Mouse (Mus musculus) intestine, embryonic 15.5 days (tissue): ENCODE data around the gene Ddrgk1. TPM values are rescaled to one million over a fixed set of nuclear protein-coding genes. Genes with fewer than 3 reads are reported as not detected.

Experiments used
- ATAC-seq: fragments of 200-750 bp; cut with Nextera tagmentation; 2 replicates; pipeline ENCODE4 v1.8.0; 2017; ENCODE audit warnings: moderate TSS enrichment, moderate library complexity
- H3K27ac ChIP-seq: fragments of 300-500 bp; sonication (generic); 2 replicates; pipeline ENCODE4 v1.5.1; 2015; ENCODE audit warnings: mild to moderate bottlenecking, inconsistent platforms
- H3K27me3 ChIP-seq: fragments of 300-500 bp; sonication (generic); replicated peaks from 2 replicates; pipeline ENCODE4 v1.6.1; 2015; ENCODE audit warnings: inconsistent platforms
- H3K36me3 ChIP-seq: fragments of 300-500 bp; sonication (generic); 2 replicates; pipeline ENCODE4 v1.6.1; 2015; ENCODE audit warnings: inconsistent platforms
- H3K4me1 ChIP-seq: fragments of 300-500 bp; sonication (generic); replicated peaks from 2 replicates; pipeline ENCODE4 v1.6.1; 2015; ENCODE audit warnings: inconsistent platforms
- H3K4me2 ChIP-seq: fragments of 300-500 bp; sonication (generic); replicated peaks from 2 replicates; pipeline ENCODE4 v1.6.1; 2015; ENCODE audit warnings: mild to moderate bottlenecking, inconsistent platforms
- H3K4me3 ChIP-seq: fragments of 300-500 bp; sonication (generic); replicated peaks from 2 replicates; pipeline ENCODE4 v1.5.1; 2015; ENCODE audit warnings: inconsistent platforms
- H3K9ac ChIP-seq: fragments of 300-500 bp; sonication (generic); 2 replicates; pipeline ENCODE4 v1.6.1; 2015; ENCODE audit warnings: inconsistent platforms
- H3K9me3 ChIP-seq: fragments of 300-500 bp; sonication (generic); 2 replicates; pipeline ENCODE4 v1.6.1; 2016; ENCODE audit warnings: inconsistent platforms
- WGBS: fragments of 180-500 bp; shearing (Covaris S2); methylation state at CpG from one replicate; pipeline ENCODE4 v1.1.7; 2015; 5-methylcytosine and 5-hydroxymethylcytosine counted together
- polyA plus RNA-seq: library from polyadenylated mRNA; unstranded; fragments of >200 nt; fragmentation: Nextera tagmentation; extraction: Ambion mirVana; gene quantifications from 2 replicates; pipeline ENCODE4 v1.2.1, GENCODE M21; 2015

Ddrgk1 gene
- 74.5 and 78.2 TPM in 2 replicates for polyA plus RNA-seq

DNA sequence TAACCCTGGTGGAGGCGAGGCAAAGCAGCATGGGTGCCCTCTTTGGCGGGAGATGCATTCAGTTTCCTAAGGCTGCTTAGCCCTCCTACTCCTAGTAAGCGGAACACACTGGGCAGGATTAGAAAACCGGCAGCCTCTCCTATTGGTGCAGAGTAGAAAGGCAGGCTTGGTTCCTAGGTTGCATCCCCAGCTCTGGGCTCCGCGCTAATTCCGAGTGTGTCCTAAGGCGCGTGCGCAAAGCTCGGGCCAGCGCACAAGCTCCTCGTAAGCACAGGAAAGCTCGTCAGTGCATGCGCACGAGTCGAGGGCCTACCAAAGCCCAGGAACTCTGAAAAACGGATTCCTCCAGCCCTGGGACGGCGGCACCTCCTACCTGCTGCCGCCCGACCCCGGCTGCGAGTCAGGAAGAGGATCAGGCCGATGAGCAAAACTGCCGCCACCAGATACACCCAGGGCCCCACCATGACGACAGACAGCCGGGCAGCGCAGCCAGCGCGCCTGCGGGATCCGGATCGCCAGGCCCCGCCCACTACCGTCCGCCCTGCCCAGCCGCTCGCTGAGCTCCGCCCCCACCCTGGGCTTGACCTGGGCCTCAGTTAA is at the start of gene Ddrgk1:
Ddrgk1 (minus strand) TSS at position 558 of the 600 bp plus-strand sequence.
- H3K27me3 ChIP-seq = no peaks in the 10 kb centered on the region
- H3K9ac ChIP-seq = peak within 1 kb of the TSS; percentile 85
- peak within 1 kb of the TSS; percentile 99 for H3K27ac ChIP-seq
- H3K4me1 ChIP-seq = peaks cover 20% of the 10 kb centered on the region
- peak; percentile 98 for ATAC-seq
- H3K36me3 ChIP-seq = 0 out of 2 replicates have a peak, but pooled peaks cover 4% of the 10 kb centered on the region
- peak within 1 kb of the TSS; percentile 88 for H3K4me2 ChIP-seq
- no peaks in the 10 kb centered on the region for H3K9me3 ChIP-seq
- 0% methylated on average over 40 of the region's 40 CpGs for WGBS
- H3K4me3 ChIP-seq = peak within 1 kb of the TSS; percentile 57

DNA sequence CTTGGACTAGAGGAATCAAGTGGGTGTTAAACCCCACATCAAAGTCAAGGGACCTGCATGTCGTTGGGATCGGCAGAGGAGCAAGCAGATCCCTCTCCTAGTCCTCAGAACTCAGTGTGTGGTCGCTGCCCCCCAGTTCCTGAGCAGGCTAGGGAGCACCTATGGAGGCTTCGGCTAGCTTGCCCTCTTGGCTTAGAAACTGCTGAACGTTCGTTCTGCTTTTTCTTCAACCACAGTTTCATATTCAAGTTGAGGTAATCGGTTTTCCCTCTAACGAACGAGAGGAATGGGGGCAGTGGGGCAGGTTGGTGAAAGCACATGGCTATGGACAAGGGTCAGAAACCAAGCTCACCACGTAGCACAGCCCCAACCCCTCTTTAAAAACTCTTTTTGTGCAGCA is 42.6 kb upstream of the Ddrgk1 start:
- WGBS = 57% methylated on average over 10 of the region's 10 CpGs
- Histone ChIP-seq H3K9ac (no peak overlapping the region), H3K27me3 (no peaks in the 10 kb centered on the region), H3K4me3 (no peak overlapping the region), H3K4me2 (no peak overlapping the region), H3K4me1 (no peaks in the 10 kb centered on the region), H3K27ac (no peak overlapping the region), H3K36me3 (0 out of 2 replicates have a peak, but pooled peaks cover 11% of the 10 kb centered on the region), H3K9me3 (no peaks in the 10 kb centered on the region)
- ATAC-seq = no peak

DNA sequence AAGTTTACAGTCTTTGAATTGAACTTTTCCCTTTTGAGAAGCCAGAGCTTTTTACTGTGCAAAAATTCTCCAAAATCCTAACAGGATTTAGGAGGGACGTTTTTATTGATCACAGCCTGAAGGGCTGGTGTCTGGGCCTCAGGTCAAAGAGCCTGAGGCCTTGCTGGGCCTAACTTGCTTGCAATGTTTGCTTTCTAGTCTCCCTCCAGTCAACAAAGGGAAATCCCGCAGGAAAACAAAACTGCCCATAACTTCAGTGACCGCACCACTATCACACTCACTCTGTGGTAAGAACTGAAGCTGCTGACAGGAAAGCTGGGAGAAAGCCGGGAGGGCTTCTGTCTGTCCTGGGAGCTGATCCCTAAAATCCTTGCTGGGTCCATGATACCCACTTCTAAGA is 42.1 kb upstream of the Ddrgk1 start:
- no peak overlapping the region for H3K27ac ChIP-seq
- WGBS = 60% methylated on average over 4 of the region's 4 CpGs
- H3K9ac ChIP-seq = no peak overlapping the region
- no peaks in the 10 kb centered on the region for H3K4me1 ChIP-seq
- H3K36me3 ChIP-seq = 0 out of 2 replicates have a peak, but pooled peaks cover 11% of the 10 kb centered on the region
- no peaks in the 10 kb centered on the region for H3K27me3 ChIP-seq
- no peak for ATAC-seq
- H3K4me2 ChIP-seq = no peak overlapping the region
- H3K4me3 ChIP-seq = no peak overlapping the region
- H3K9me3 ChIP-seq = no peaks in the 10 kb centered on the region

DNA sequence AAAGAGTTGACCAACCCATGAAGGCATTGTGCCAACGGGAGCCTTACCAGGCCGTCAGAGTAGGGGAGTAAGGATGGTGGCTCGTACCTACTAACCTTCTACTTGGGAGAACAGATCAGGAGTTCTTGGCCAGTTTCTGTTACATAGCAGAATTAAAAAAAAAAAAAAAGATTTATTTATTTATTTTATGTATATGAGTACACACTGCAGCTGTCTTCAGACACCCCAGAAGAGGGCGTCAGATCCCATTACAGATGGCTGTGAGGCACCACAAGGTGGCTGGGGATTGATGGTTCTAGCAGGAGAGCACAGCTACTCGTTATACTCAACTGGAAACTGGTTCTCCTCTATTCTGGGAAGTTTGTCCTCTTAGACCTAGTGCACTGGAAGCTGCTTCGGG is 40.7 kb upstream of the Ddrgk1 start:
- Histone ChIP-seq H3K4me1 (no peaks in the 10 kb centered on the region), H3K9ac (no peak overlapping the region), H3K27ac (no peak overlapping the region), H3K9me3 (no peaks in the 10 kb centered on the region), H3K4me3 (no peak overlapping the region), H3K36me3 (0 out of 2 replicates have a peak, but pooled peaks cover 4% of the 10 kb centered on the region), H3K27me3 (peaks cover under 1% of the 10 kb centered on the region), H3K4me2 (no peak overlapping the region)
- no peak for ATAC-seq
- WGBS = 71% methylated on average over 6 of the region's 6 CpGs

- no peaks in the 10 kb centered on the region for H3K9me3 ChIP-seq
- H3K36me3 ChIP-seq = 0 out of 2 replicates have a peak, but pooled peaks cover 4% of the 10 kb centered on the region
- H3K9ac ChIP-seq = no peak overlapping the region
- H3K27ac ChIP-seq = 0 out of 2 replicates have a peak overlapping the region, but pooled peaks have one; percentile 27
- peaks cover 5% of the 10 kb centered on the region for H3K27me3 ChIP-seq
- H3K4me3 ChIP-seq = no peak overlapping the region
- no peaks in the 10 kb centered on the region for H3K4me1 ChIP-seq
- WGBS = 57% methylated on average over 9 of the region's 9 CpGs
- no peak overlapping the region for H3K4me2 ChIP-seq
- no peak for ATAC-seq
Observed at GRCm38 (mm10) chr2:130704040-130705001, 39.9 kb upstream of the Ddrgk1 start.

- 3% methylated on average over 14 of the region's 14 CpGs for WGBS
- Histone ChIP-seq H3K9ac (peak overlapping the region; percentile 62), H3K27ac (no peak overlapping the region), H3K36me3 (no peaks in the 10 kb centered on the region), H3K9me3 (no peaks in the 10 kb centered on the region), H3K4me2 (peak overlapping the region; percentile 100), H3K4me1 (peaks cover 12% of the 10 kb centered on the region), H3K4me3 (peak overlapping the region; percentile 56), H3K27me3 (peaks cover 40% of the 10 kb centered on the region)
- peak; percentile 32; the same call in 1 of the 2 replicates for ATAC-seq
Observed at GRCm38 (mm10) chr2:130697821-130698266, 33.4 kb upstream of the Ddrgk1 start.

DNA sequence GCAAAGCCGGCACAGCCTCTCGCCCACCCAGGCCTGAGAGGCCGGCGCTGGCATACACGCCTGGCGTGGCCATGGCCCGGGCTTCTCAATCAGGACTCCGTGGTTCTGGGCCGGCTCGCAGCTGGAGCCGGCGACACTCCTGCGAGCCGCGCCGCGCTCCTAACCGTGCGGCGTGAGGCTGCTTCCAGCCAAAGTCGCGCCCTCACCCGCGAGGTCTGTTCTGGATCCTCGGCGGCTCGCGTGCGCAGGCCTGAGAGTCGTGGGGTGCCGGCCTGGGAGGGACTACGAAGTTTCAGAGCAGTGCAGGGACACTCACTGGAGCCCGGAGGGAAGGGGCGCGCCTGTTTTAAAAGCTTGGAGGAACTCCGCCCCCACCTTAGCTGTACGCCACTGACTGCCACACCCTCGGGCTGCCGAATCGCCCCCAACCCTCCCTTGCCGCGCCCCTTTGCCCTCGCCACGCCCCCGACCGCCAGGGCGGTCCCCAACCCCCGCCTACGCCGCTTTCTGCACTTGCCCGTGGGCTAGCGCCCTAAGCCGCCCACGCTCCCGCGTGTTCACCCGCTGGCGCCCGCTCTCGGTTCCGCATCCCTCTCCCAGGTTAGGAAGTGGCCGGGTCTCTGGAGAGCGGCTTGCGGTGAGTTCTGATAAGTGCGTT is 32.8 kb upstream of the Ddrgk1 start, which contains the start of gene Slc4a11:
Slc4a11 (minus strand) TSS at position 367 of the 658 bp plus-strand sequence.
- H3K4me3 ChIP-seq = peak within 1 kb of the TSS; percentile 56
- under 1% methylated on average over 63 of the region's 65 CpGs for WGBS
- peak within 1 kb of the TSS; percentile 100 for H3K4me2 ChIP-seq
- no peak within 1 kb of the TSS for H3K27ac ChIP-seq
- H3K9me3 ChIP-seq = no peaks in the 10 kb centered on the region
- H3K27me3 ChIP-seq = peaks cover 40% of the 10 kb centered on the region
- no peaks in the 10 kb centered on the region for H3K36me3 ChIP-seq
- peak; percentile 85 for ATAC-seq
- H3K4me1 ChIP-seq = peaks cover 12% of the 10 kb centered on the region
- peak within 1 kb of the TSS; percentile 62 for H3K9ac ChIP-seq

GRCm38 (mm10) chr2:130696700-130697152 is 32.3 kb upstream of the Ddrgk1 start:
- WGBS = under 1% methylated on average over 31 of the region's 31 CpGs
- H3K9me3 ChIP-seq = no peaks in the 10 kb centered on the region
- ATAC-seq = peak; percentile 48
- no peak overlapping the region for H3K27ac ChIP-seq
- H3K4me1 ChIP-seq = peaks cover 12% of the 10 kb centered on the region
- H3K27me3 ChIP-seq = peaks cover 40% of the 10 kb centered on the region
- H3K36me3 ChIP-seq = no peaks in the 10 kb centered on the region
- H3K9ac ChIP-seq = peak overlapping the region; percentile 62
- H3K4me3 ChIP-seq = peak overlapping the region; percentile 56
- H3K4me2 ChIP-seq = peak overlapping the region; percentile 100

GRCm38 (mm10) chr2:130693563-130693962 is 29.1 kb upstream of the Ddrgk1 start:
- no peak for ATAC-seq
- Histone ChIP-seq H3K4me3 (no peak overlapping the region), H3K4me2 (no peak overlapping the region), H3K9me3 (no peaks in the 10 kb centered on the region), H3K4me1 (peaks cover 12% of the 10 kb centered on the region), H3K9ac (no peak overlapping the region), H3K27me3 (peaks cover 32% of the 10 kb centered on the region), H3K36me3 (no peaks in the 10 kb centered on the region), H3K27ac (no peak overlapping the region)
- 45% methylated on average over 3 of the region's 3 CpGs for WGBS

- no peak overlapping the region for H3K27ac ChIP-seq
- whole genome bisulfite sequencing = 71% methylated on average over 2 of the region's 2 CpGs
- H3K9ac ChIP-seq = no peak overlapping the region
- no peak for ATAC-seq
- H3K27me3 ChIP-seq = no peaks in the 10 kb centered on the region
- H3K4me3 ChIP-seq = no peak overlapping the region
- no peak overlapping the region for H3K4me2 ChIP-seq
- H3K4me1 ChIP-seq = no peaks in the 10 kb centered on the region; the same call in 1 of the 2 replicates
- no peaks in the 10 kb centered on the region for H3K36me3 ChIP-seq
- H3K9me3 ChIP-seq = no peaks in the 10 kb centered on the region
Observed at GRCm38 (mm10) chr2:130689011-130689410, 24.6 kb upstream of the Ddrgk1 start.

DNA sequence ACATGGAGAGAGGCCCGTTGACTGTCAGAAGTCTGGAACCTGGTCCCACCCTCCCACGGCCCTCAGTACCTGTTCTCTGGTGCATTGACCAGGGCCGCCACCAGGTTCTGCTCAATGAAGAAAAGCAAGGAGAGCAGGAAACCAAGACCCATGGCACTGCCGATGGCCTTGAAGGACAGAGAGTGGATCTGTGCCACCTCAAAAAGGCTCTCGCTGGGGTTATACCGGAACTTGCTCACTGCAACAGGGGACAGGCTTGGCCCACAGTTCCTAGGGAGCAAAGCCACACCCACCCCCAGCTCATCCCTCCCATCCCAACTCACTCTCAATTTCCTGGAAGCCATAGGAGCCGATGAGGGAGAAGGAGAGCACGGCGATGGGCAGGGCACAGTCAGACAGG is 21.0 kb upstream of the Ddrgk1 start:
- no peak overlapping the region for H3K4me3 ChIP-seq
- H3K27me3 ChIP-seq = no peaks in the 10 kb centered on the region
- H3K27ac ChIP-seq = no peak overlapping the region
- no peak overlapping the region for H3K4me2 ChIP-seq
- no peaks in the 10 kb centered on the region for H3K4me1 ChIP-seq
- no peak overlapping the region for H3K9ac ChIP-seq
- no peaks in the 10 kb centered on the region for H3K9me3 ChIP-seq
- WGBS = 88% methylated on average over 9 of the region's 9 CpGs
- ATAC-seq = no peak
- H3K36me3 ChIP-seq = peaks cover 7% of the 10 kb centered on the region; the same call in 1 of the 2 replicates
